Mouse (Mus musculus): ENCODE data around the gene Mkln1.

Mkln1 gene

GRCm38 (mm10) chr6:31518338-31518698 is 119.8 kb downstream of the Mkln1 start:
- DNase-seq (ENCODE audit: low spot score), result no peak

- peak; percentile 60 for DNase-seq (ENCODE audit: low spot score)
Observed at GRCm38 (mm10) chr6:31519001-31519471, 120.5 kb downstream of the Mkln1 start.

- DNase-seq (ENCODE audit: low spot score), result no peak
Observed at GRCm38 (mm10) chr6:31520486-31521215, 122.1 kb downstream of the Mkln1 start.

GRCm38 (mm10) chr6:31521491-31522355 is 123.2 kb downstream of the Mkln1 start:
- no peak for DNase-seq (ENCODE audit: low spot score)

GRCm38 (mm10) chr6:31522478-31522877 is 123.9 kb downstream of the Mkln1 start:
- no peak for DNase-seq (ENCODE audit: low spot score)

GRCm38 (mm10) chr6:31523039-31523438 is 124.5 kb downstream of the Mkln1 start:
- DNase-seq (ENCODE audit: low spot score), result no peak

- DNase-seq (ENCODE audit: low spot score), result no peak
Observed at GRCm38 (mm10) chr6:31523657-31524056, 125.1 kb downstream of the Mkln1 start.

- DNase-seq (ENCODE audit: low spot score), result no peak
Observed at GRCm38 (mm10) chr6:31524121-31524520, 125.6 kb downstream of the Mkln1 start.

- no peak for DNase-seq (ENCODE audit: low spot score)
Observed at GRCm38 (mm10) chr6:31524647-31525046, 126.1 kb downstream of the Mkln1 start.

- peak; percentile 68 for DNase-seq (ENCODE audit: low spot score)
Observed at GRCm38 (mm10) chr6:31525231-31525900, 126.8 kb downstream of the Mkln1 start.

- DNase-seq (ENCODE audit: low spot score), result no peak
Observed at GRCm38 (mm10) chr6:31526929-31527328, 128.4 kb downstream of the Mkln1 start.

GRCm38 (mm10) chr6:31527897-31528296 is 129.4 kb downstream of the Mkln1 start:
- peak; percentile 78 for DNase-seq (ENCODE audit: low spot score)

- no peak for DNase-seq (ENCODE audit: low spot score)
Observed at GRCm38 (mm10) chr6:31528339-31528738, 129.8 kb downstream of the Mkln1 start.

GRCm38 (mm10) chr6:31531880-31532279 is 133.3 kb downstream of the Mkln1 start:
- DNase-seq (ENCODE audit: low spot score), result no peak

- no peak for DNase-seq (ENCODE audit: low spot score)
Observed at GRCm38 (mm10) chr6:31534705-31535104, 136.2 kb downstream of the Mkln1 start.

- no peak for DNase-seq (ENCODE audit: low spot score)
Observed at GRCm38 (mm10) chr6:31537193-31537592, 138.7 kb downstream of the Mkln1 start.

GRCm38 (mm10) chr6:31538112-31538511 is 139.6 kb downstream of the Mkln1 start:
- DNase-seq (ENCODE audit: low spot score), result peak; percentile 59

GRCm38 (mm10) chr6:31540018-31540417 is 141.5 kb downstream of the Mkln1 start:
- no peak for DNase-seq (ENCODE audit: low spot score)

- no peak for DNase-seq (ENCODE audit: low spot score)
Observed at GRCm38 (mm10) chr6:31544318-31544717, 145.8 kb downstream of the Mkln1 start.

GRCm38 (mm10) chr6:31549361-31550051 is 151.0 kb downstream of the Mkln1 start:
- DNase-seq (ENCODE audit: low spot score), result no peak

- no peak for DNase-seq (ENCODE audit: low spot score)
Observed at GRCm38 (mm10) chr6:31550876-31551532, 152.5 kb downstream of the Mkln1 start.

Data from c-Kit-positive CD71-positive TER-119-positive erythroid progenitor cells, embryonic 14.5 days (primary cell).